Mouse (Mus musculus) kidney, postnatal 4 days (tissue): ENCODE measurements around the gene Nfkb1.

Experiments used
- DNase-seq, 2 experiments: peaks; one replicate each; pipeline ENCODE4 v3.0.0; 2021; ENCODE audit warnings: mixed read lengths in 2 of 2

The Nfkb1 gene

GRCm38 (mm10) chr3:135699523-135700264 is 8.3 kb upstream of the Nfkb1 start:
- DNase-seq = peak; percentile 16 to 29

GRCm38 (mm10) chr3:135698466-135698975 is 7.2 kb upstream of the Nfkb1 start:
- DNase-seq = peak in 1 of 2 experiments; percentile 17

- no peak for DNase-seq
Measured at GRCm38 (mm10) chr3:135696262-135696661, 4.9 kb upstream of the Nfkb1 start.

GRCm38 (mm10) chr3:135692999-135693398 is 1.7 kb upstream of the Nfkb1 start:
- no peak for DNase-seq

GRCm38 (mm10) chr3:135690568-135691190 is 668 bp downstream of the Nfkb1 start:
- peak; percentile 64 to 74 for DNase-seq

GRCm38 (mm10) chr3:135689773-135690567 is 1.4 kb downstream of the Nfkb1 start:
- DNase-seq = no peak

GRCm38 (mm10) chr3:135688970-135689772 is 2.2 kb downstream of the Nfkb1 start:
- peak in 1 of 2 experiments; percentile 20 for DNase-seq

GRCm38 (mm10) chr3:135687965-135688364 is 3.4 kb downstream of the Nfkb1 start:
- DNase-seq = no peak

GRCm38 (mm10) chr3:135686419-135686818 is 4.9 kb downstream of the Nfkb1 start:
- no peak for DNase-seq

- no peak for DNase-seq
Measured at GRCm38 (mm10) chr3:135683275-135683674, 8.1 kb downstream of the Nfkb1 start.

- DNase-seq = no peak
Measured at GRCm38 (mm10) chr3:135682240-135682639, 9.1 kb downstream of the Nfkb1 start.

- no peak for DNase-seq
Measured at GRCm38 (mm10) chr3:135681272-135681783, 10.0 kb downstream of the Nfkb1 start.

GRCm38 (mm10) chr3:135680213-135680843 is 11.0 kb downstream of the Nfkb1 start:
- no peak for DNase-seq

- no peak for DNase-seq
Measured at GRCm38 (mm10) chr3:135677064-135677463, 14.3 kb downstream of the Nfkb1 start.

- DNase-seq = no peak
Measured at GRCm38 (mm10) chr3:135676364-135676763, 15.0 kb downstream of the Nfkb1 start.

GRCm38 (mm10) chr3:135675480-135675879 is 15.9 kb downstream of the Nfkb1 start:
- DNase-seq = no peak

- peak; percentile 21 to 42 for DNase-seq
Measured at GRCm38 (mm10) chr3:135674716-135675392, 16.5 kb downstream of the Nfkb1 start.

GRCm38 (mm10) chr3:135673695-135674094 is 17.7 kb downstream of the Nfkb1 start:
- DNase-seq = no peak

- no peak for DNase-seq
Measured at GRCm38 (mm10) chr3:135673041-135673440, 18.3 kb downstream of the Nfkb1 start.

GRCm38 (mm10) chr3:135672135-135672534 is 19.2 kb downstream of the Nfkb1 start:
- no peak for DNase-seq

GRCm38 (mm10) chr3:135670869-135671268 is 20.5 kb downstream of the Nfkb1 start:
- DNase-seq = no peak
